Mouse (Mus musculus): ENCODE results near the gene Rpn2. TPM values are rescaled to one million over a fixed set of nuclear protein-coding genes. Genes with fewer than 3 reads are reported as not detected.
A peak's percentile ranks its signal among the peaks of the same experiment; 100 is the strongest.

Gene Rpn2
- total RNA-seq, 2 experiments from 2014 or later: 97.2 to 114 TPM

GRCm38 (mm10) chr2:157309611-157310010 lies 30.8 kb downstream of the Rpn2 start:
- DNase-seq: no peak

GRCm38 (mm10) chr2:157310963-157311637 lies 32.3 kb downstream of the Rpn2 start:
- DNase-seq: no peak

- no peak for DNase-seq
These were observed 34.9 kb downstream of the Rpn2 start for GRCm38 (mm10) chr2:157313718-157314117.

GRCm38 (mm10) chr2:157314310-157314709 lies 35.5 kb downstream of the Rpn2 start:
- DNase-seq: no peak

- no peak for DNase-seq
These were observed 36.7 kb downstream of the Rpn2 start for GRCm38 (mm10) chr2:157315486-157315885.

- no peak for DNase-seq
These were observed 37.6 kb downstream of the Rpn2 start for GRCm38 (mm10) chr2:157316358-157316933.

GRCm38 (mm10) chr2:157317220-157317619 lies 38.4 kb downstream of the Rpn2 start:
- DNase-seq: no peak

- no peak for DNase-seq
These were observed 41.3 kb downstream of the Rpn2 start for GRCm38 (mm10) chr2:157320135-157320534.

GRCm38 (mm10) chr2:157320886-157321285 lies 42.1 kb downstream of the Rpn2 start:
- no peak for DNase-seq

- DNase-seq: no peak
These were observed 43.4 kb downstream of the Rpn2 start for GRCm38 (mm10) chr2:157322029-157322766.

- DNase-seq: no peak
These were observed 46.4 kb downstream of the Rpn2 start for GRCm38 (mm10) chr2:157325238-157325637.

- DNase-seq: no peak
These were observed 49.3 kb downstream of the Rpn2 start for GRCm38 (mm10) chr2:157328106-157328505.

- DNase-seq: no peak
These were observed 49.8 kb downstream of the Rpn2 start for GRCm38 (mm10) chr2:157328570-157328969.

- no peak for DNase-seq
These were observed 53.2 kb downstream of the Rpn2 start for GRCm38 (mm10) chr2:157332059-157332458.

GRCm38 (mm10) chr2:157338663-157339062 lies 59.8 kb downstream of the Rpn2 start:
- peak; percentile 75 for DNase-seq

- DNase-seq: no peak
These were observed 60.7 kb downstream of the Rpn2 start for GRCm38 (mm10) chr2:157339532-157339931.

GRCm38 (mm10) chr2:157340221-157340741 lies 61.5 kb downstream of the Rpn2 start:
- DNase-seq: no peak

GRCm38 (mm10) chr2:157341554-157342270 lies 62.9 kb downstream of the Rpn2 start:
- DNase-seq: peak; percentile 79

- DNase-seq: no peak
These were observed 63.6 kb downstream of the Rpn2 start for GRCm38 (mm10) chr2:157342328-157342926.

GRCm38 (mm10) chr2:157343337-157343736 lies 64.5 kb downstream of the Rpn2 start:
- DNase-seq: no peak

GRCm38 (mm10) chr2:157347361-157348159 lies 68.7 kb downstream of the Rpn2 start, which contains the start of gene Ghrh:
Gene Ghrh (minus strand): TSS chr2:157347506.
- peak; percentile 46 for DNase-seq

All from gastrocnemius, postnatal 10 days (tissue).